Mouse (Mus musculus): ENCODE measurements at regions not wholly inside any gene's neighbourhood (a gene's known extent, or its start where the extent isn't known, plus 50 kb on each side); places are given as distances from the start of the nearest gene placed in this dataset.

DNA sequence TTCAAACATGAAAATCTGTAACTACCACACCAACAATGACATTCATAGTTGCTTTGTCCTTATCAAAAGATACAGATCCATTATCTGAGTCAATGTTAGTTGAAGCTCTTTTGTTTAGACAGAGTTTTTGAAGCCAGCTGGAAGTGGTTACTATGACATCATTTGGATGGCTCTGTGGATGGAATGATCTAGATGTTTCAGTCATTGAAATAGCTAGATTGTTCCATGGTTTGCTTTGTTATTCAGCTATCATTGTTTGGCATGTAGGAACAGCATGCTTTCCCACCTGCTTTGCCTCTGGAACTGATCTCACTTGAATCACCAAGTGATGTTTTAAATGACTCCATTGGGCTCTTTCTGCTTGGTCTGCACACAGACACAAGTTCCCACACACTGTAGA is 144.2 kb upstream of the Marcks start:
- H3K79me2 ChIP-seq (replicated peaks; ENCODE audit: control insufficient read depth, extremely low read depth, insufficient read depth, poor library complexity, severe bottlenecking) = no peaks in the 10 kb centered on the region
- no peak for TF ChIP-seq ZMIZ1 (IDR thresholded peaks at IDR 0.05; ENCODE audit: low read depth, low read length)
- no peak for TF ChIP-seq CTCF (conservative IDR thresholded peaks at IDR 0.05 in 1 of 2, IDR thresholded peaks at IDR 0.05 in 1 of 2; ENCODE audit: low read depth in 2 of 2, low read length in 2 of 2)
- no peak for TF ChIP-seq JUND (conservative IDR thresholded peaks at IDR 0.05; ENCODE audit: low read depth, low read length)
- no peak for TF ChIP-seq USF2 (conservative IDR thresholded peaks at IDR 0.05; ENCODE audit: low read depth, low read length)
- TF ChIP-seq CHD1 (IDR thresholded peaks at IDR 0.05; ENCODE audit: low read depth, low read length) = no peak
- dilution Hi-C loops (cut with MboI; ENCODE audit: extremely low pct_ligation_motif_present, extremely low pct_unique_long_range_greater_than_20kb, low sequenced_read_pairs) = no loop called here
- in situ Hi-C loops (cut with MboI; ENCODE audit: low pct_ligation_motif_present, low pct_unique_long_range_greater_than_20kb, low sequenced_read_pairs) = no loop called here
- DNase-seq (ENCODE audit: extremely low read depth) = no peak
- no peaks in the 10 kb centered on the region for H3K36me3 ChIP-seq (replicated peaks in 1 of 2; ENCODE audit: control insufficient read depth in 1 of 2, insufficient read depth in 1 of 2, low read length in 1 of 2)
- H3K4me3 ChIP-seq (replicated peaks in 1 of 3; ENCODE audit: low read depth in 2 of 3, low read length in 2 of 3, poor library complexity in 1 of 3) = no peak overlapping the region
- no peak overlapping the region for H3K4me2 ChIP-seq (ENCODE audit: insufficient read depth, low read depth, poor library complexity, severe bottlenecking)
- H3K27ac ChIP-seq (ENCODE audit: insufficient read depth, low read depth) = no peak overlapping the region
- H3K9me3 ChIP-seq (replicated peaks; ENCODE audit: low read length) = no peaks in the 10 kb centered on the region
- H3K4me1 ChIP-seq (ENCODE audit: control insufficient read depth in 1 of 2, insufficient read depth in 2 of 2) = peaks cover 0 to 7% of the 10 kb centered on the region in 2 experiments; a peak in 1 of 4 replicates
- no peaks in the 10 kb centered on the region for H3K27me3 ChIP-seq (replicated peaks)
- no peak overlapping the region for H3K9ac ChIP-seq (ENCODE audit: insufficient read depth, low read depth)

DNA sequence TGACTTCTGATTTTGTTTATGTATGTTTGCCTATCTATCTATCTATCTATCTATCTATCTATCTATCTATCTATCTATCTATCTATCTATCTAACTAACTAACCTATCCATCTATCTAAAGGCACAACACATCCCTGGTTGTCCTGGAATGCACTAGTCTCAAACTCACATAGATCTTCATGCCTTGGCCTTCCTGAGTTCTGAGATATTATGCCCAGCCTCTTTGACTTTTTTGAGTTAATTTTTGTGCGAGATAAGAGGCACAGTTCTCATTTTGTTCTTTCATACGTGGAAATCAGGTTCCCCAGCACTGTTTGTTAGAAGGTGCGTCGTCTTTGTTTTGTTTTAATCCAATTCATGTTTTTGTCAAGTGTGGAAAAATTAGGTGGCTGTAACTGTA is 142.1 kb upstream of the Marcks start:
- Histone ChIP-seq H3K27ac (ENCODE audit: insufficient read depth, low read depth) (no peak overlapping the region), H3K4me1 (ENCODE audit: control insufficient read depth in 1 of 2, insufficient read depth in 2 of 2) (peaks cover 0 to 7% of the 10 kb centered on the region in 2 experiments; a peak in 1 of 4 replicates), H3K4me3 (replicated peaks in 1 of 3; ENCODE audit: low read depth in 2 of 3, low read length in 2 of 3, poor library complexity in 1 of 3) (no peak overlapping the region), H3K79me2 (replicated peaks; ENCODE audit: control insufficient read depth, extremely low read depth, insufficient read depth, poor library complexity, severe bottlenecking) (no peaks in the 10 kb centered on the region), H3K4me2 (ENCODE audit: insufficient read depth, low read depth, poor library complexity, severe bottlenecking) (no peak overlapping the region), H3K36me3 (replicated peaks in 1 of 2; ENCODE audit: control insufficient read depth in 1 of 2, insufficient read depth in 1 of 2, low read length in 1 of 2) (no peaks in the 10 kb centered on the region), H3K27me3 (replicated peaks) (no peaks in the 10 kb centered on the region), H3K9ac (ENCODE audit: insufficient read depth, low read depth) (no peak overlapping the region), H3K9me3 (replicated peaks; ENCODE audit: low read length) (no peaks in the 10 kb centered on the region)
- TF ChIP-seq GABPA (IDR thresholded peaks at IDR 0.05; ENCODE audit: insufficient replicate concordance, low read depth, low read length) (no peak), PAX5 (IDR thresholded peaks at IDR 0.05; ENCODE audit: low read length) (no peak), ETS1 (conservative IDR thresholded peaks at IDR 0.05; ENCODE audit: low read depth, low read length) (no peak), USF1 (IDR thresholded peaks at IDR 0.05; ENCODE audit: low read depth, low read length) (no peak), ZKSCAN1 (IDR thresholded peaks at IDR 0.05; ENCODE audit: borderline replicate concordance, low read depth, low read length) (no peak), KAT2A (IDR thresholded peaks at IDR 0.05; ENCODE audit: insufficient replicate concordance, low read length) (no peak), SIN3A (IDR thresholded peaks at IDR 0.05; ENCODE audit: low read length) (no peak), ZMIZ1 (IDR thresholded peaks at IDR 0.05; ENCODE audit: low read depth, low read length) (no peak), EP300 (IDR thresholded peaks at IDR 0.05; ENCODE audit: low read length) (no peak), CTCF (conservative IDR thresholded peaks at IDR 0.05 in 1 of 2, IDR thresholded peaks at IDR 0.05 in 1 of 2; ENCODE audit: low read depth in 2 of 2, low read length in 2 of 2) (no peak), BHLHE40 (IDR thresholded peaks at IDR 0.05; ENCODE audit: low read depth, low read length) (no peak), JUND (conservative IDR thresholded peaks at IDR 0.05; ENCODE audit: low read depth, low read length) (no peak), E2F4 (IDR thresholded peaks at IDR 0.05; ENCODE audit: insufficient replicate concordance, low read depth, low read length) (no peak), CHD2 (IDR thresholded peaks at IDR 0.05; ENCODE audit: low read length) (no peak), RCOR1 (conservative IDR thresholded peaks at IDR 0.05; ENCODE audit: low read depth, low read length) (no peak), MEF2A (IDR thresholded peaks at IDR 0.05; ENCODE audit: borderline replicate concordance, low read depth, low read length) (no peak), POLR2A (IDR thresholded peaks at IDR 0.05; ENCODE audit: low read depth, low read length) (no peak), ELF1 (IDR thresholded peaks at IDR 0.05; ENCODE audit: low read depth, low read length) (no peak), NRF1 (IDR thresholded peaks at IDR 0.05; ENCODE audit: low read depth, low read length) (no peak), ZNF384 (IDR thresholded peaks at IDR 0.05; ENCODE audit: low read depth, low read length) (no peak)
- dilution Hi-C loops (cut with MboI; ENCODE audit: extremely low pct_ligation_motif_present, extremely low pct_unique_long_range_greater_than_20kb, low sequenced_read_pairs) = no loop called here
- in situ Hi-C loops (cut with MboI; ENCODE audit: low pct_ligation_motif_present, low pct_unique_long_range_greater_than_20kb, low sequenced_read_pairs) = no loop called here
- no peak for DNase-seq (ENCODE audit: extremely low read depth)

Measured in CH12.LX (cell line).